Mouse (Mus musculus) ES-E14 (cell line): Measurements from ENCODE around the gene Gm29797.

Experiments used
- HCFC1 ChIP-seq: IDR thresholded peaks from 2 replicates; pipeline ENCODE4 v1.6.1; 2012; ENCODE audit warnings: low read length, inconsistent platforms, borderline replicate concordance; ENCODE audit not compliant: insufficient read depth
- MAFK ChIP-seq: IDR thresholded peaks from 2 replicates; pipeline ENCODE4 v1.6.1; 2014; ENCODE audit warnings: mild to moderate bottlenecking, low read depth, low read length, inconsistent platforms; ENCODE audit not compliant: insufficient read depth
- ZNF384 ChIP-seq: IDR thresholded peaks from 2 replicates; pipeline ENCODE4 v1.6.1; 2012; ENCODE audit warnings: low read depth, low read length, inconsistent platforms

DNA sequence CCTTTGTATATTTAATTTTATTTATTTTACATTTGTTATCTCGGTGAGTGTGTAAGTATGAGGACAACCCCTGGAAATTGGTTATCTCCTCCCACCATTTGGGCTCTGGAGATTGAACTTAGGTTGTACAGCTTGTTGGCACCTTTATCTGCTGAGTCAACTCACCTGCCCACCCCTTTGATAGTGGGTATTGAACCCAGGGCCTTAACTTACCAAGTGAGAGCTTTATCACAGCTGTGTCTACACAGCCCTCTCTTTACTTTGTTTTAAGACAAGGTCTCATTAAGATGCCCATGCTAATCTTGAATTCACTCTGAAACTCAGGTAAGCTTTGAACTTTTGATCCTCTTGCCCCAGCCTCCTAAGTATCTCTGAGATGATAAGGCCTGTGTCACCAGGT lies 25.1 kb downstream of the Gm29797 start:
- TF ChIP-seq ZNF384 (no peak), MAFK (no peak), HCFC1 (no peak)
